Mouse (Mus musculus): ENCODE measurements at regions not wholly inside any gene's neighbourhood (a gene's known extent, or its start where the extent isn't known, plus 50 kb on each side); places are given as distances from the start of the nearest gene placed in this dataset.

DNA sequence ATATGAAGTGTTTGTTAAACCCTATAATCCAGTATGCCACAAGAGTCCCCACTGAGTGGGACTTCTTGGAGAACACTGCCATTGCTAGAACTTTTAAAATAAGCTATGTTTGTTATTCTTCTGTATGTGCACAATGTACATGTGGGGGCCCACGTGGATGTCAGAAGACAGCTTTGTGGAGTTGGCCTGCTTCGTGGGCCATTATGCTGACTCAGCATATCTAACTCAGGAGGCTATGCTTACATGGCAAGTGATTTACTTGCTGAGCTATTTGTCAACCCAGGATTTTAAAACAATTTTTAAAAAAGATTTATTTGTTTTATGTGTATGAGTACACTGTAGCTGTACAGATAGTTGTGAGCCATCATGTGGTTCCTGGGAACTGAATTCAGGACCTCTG, 207.6 kb upstream of the Steap1 start:
- Histone ChIP-seq H3K4me1 (replicated peaks; ENCODE audit: control insufficient read depth, insufficient read depth, low read length) (no peaks in the 10 kb centered on the region), H3K4me3 (ENCODE audit: low read depth, low read length) (no peak overlapping the region), H3K36me3 (ENCODE audit: control insufficient read depth, insufficient read depth, low read length) (no peaks in the 10 kb centered on the region), H3K4me2 (ENCODE audit: low read depth, low read length, severe bottlenecking) (no peak overlapping the region), H3K9me3 (ENCODE audit: control insufficient read depth, low read length) (no peaks in the 10 kb centered on the region), H3K27me3 (ENCODE audit: control insufficient read depth, insufficient read depth, low read length) (no peaks in the 10 kb centered on the region), H3K27ac (ENCODE audit: low read depth, low read length) (no peak overlapping the region), H3K9ac (ENCODE audit: low read length) (no peak overlapping the region)
- 80% methylated on average over 2 of the region's 2 CpGs for WGBS
- no peak for ATAC-seq (replicated peaks; ENCODE audit: low FRiP score)
- no peak for DNase-seq (ENCODE audit: low spot score)

DNA sequence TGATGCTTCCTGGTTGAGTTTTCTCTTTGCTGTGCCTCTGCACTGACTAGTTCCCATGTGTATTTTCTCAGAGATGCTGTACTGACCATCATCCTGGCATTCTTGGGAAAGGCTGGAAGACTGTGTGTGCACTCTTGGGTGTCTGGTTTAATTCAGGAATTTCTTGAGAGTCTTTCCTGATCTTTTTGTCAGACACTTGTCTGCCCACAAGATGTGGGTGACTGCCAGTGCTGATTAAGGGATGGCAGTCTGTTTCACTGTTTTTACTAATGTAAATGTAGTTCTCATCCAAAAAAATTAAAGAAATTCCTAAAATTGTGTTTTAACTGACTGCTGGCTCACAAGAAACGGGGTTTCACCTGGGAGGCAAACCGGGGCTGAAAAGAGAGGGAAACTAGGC, 206.7 kb upstream of the Steap1 start:
- Histone ChIP-seq H3K4me3 (ENCODE audit: low read depth, low read length) (no peak overlapping the region), H3K4me2 (ENCODE audit: low read depth, low read length, severe bottlenecking) (no peak overlapping the region), H3K9ac (ENCODE audit: low read length) (no peak overlapping the region), H3K4me1 (replicated peaks; ENCODE audit: control insufficient read depth, insufficient read depth, low read length) (no peaks in the 10 kb centered on the region), H3K36me3 (ENCODE audit: control insufficient read depth, insufficient read depth, low read length) (no peaks in the 10 kb centered on the region), H3K27me3 (ENCODE audit: control insufficient read depth, insufficient read depth, low read length) (no peaks in the 10 kb centered on the region), H3K27ac (ENCODE audit: low read depth, low read length) (no peak overlapping the region), H3K9me3 (ENCODE audit: control insufficient read depth, low read length) (no peaks in the 10 kb centered on the region)
- no peak for ATAC-seq (replicated peaks; ENCODE audit: low FRiP score)
- no peak for DNase-seq (ENCODE audit: low spot score)
- WGBS = 84% methylated on average over 2 of the region's 2 CpGs

DNA sequence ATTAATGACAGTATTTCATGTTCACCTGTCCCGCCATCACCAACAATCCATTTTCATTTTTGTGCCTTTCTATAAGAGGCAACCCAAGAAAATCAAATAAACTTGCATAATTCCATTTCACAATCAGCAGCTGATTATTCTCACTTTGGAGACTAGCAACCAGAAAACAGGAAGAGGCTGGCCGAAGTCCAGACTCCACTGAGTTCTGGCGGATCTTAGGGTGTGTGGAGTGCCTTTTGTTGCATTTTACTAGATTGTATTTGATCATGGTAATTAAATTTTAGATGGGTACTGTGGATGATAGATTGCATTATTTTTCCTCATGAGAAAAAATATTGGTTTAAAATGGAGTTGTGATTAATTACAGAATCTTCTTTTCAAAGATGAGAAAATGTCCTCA, 176.7 kb upstream of the Steap1 start:
- Histone ChIP-seq H3K9ac (ENCODE audit: low read length) (no peak overlapping the region), H3K27me3 (ENCODE audit: control insufficient read depth, insufficient read depth, low read length) (no peaks in the 10 kb centered on the region), H3K9me3 (ENCODE audit: control insufficient read depth, low read length) (no peaks in the 10 kb centered on the region), H3K4me2 (ENCODE audit: low read depth, low read length, severe bottlenecking) (no peak overlapping the region), H3K4me3 (ENCODE audit: low read depth, low read length) (no peak overlapping the region), H3K36me3 (ENCODE audit: control insufficient read depth, insufficient read depth, low read length) (no peaks in the 10 kb centered on the region), H3K27ac (ENCODE audit: low read depth, low read length) (no peak overlapping the region), H3K4me1 (replicated peaks; ENCODE audit: control insufficient read depth, insufficient read depth, low read length) (no peaks in the 10 kb centered on the region)
- ATAC-seq (replicated peaks; ENCODE audit: low FRiP score) = no peak
- WGBS = 95% methylated on average over 3 of the region's 3 CpGs
- DNase-seq (ENCODE audit: low spot score) = no peak

DNA sequence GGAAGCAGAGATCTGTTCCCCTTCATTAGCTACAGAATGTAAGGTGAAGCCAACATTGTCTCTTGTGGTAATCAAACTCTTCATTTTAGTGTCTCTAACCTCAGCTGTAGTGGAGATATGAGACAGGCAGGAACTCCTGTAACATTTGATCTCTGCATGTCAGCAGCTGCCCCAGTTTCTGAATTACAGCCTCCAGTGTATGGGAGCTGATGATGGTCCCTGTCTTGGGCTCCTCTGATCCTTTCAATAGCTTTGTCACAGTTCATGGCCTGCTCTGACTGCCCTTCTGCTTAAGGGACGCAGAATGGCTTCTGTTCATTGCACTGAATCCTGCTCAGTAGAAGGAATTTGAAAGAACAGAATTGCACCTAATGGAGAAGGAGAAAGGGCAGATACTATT, 167.3 kb upstream of the Steap1 start:
- ATAC-seq (replicated peaks; ENCODE audit: low FRiP score) (no peak), DNase-seq (ENCODE audit: low spot score) (no peak)
- no peak overlapping the region for H3K4me2 ChIP-seq (ENCODE audit: low read depth, low read length, severe bottlenecking)
- no peak overlapping the region for H3K9ac ChIP-seq (ENCODE audit: low read length)
- H3K4me3 ChIP-seq (ENCODE audit: low read depth, low read length) = no peak overlapping the region
- no peaks in the 10 kb centered on the region for H3K36me3 ChIP-seq (ENCODE audit: control insufficient read depth, insufficient read depth, low read length)
- 43% methylated on average over 1 of the region's 1 CpGs for WGBS
- H3K27me3 ChIP-seq (ENCODE audit: control insufficient read depth, insufficient read depth, low read length) = no peaks in the 10 kb centered on the region
- no peaks in the 10 kb centered on the region for H3K4me1 ChIP-seq (replicated peaks; ENCODE audit: control insufficient read depth, insufficient read depth, low read length)
- no peaks in the 10 kb centered on the region for H3K9me3 ChIP-seq (ENCODE audit: control insufficient read depth, low read length)
- no peak overlapping the region for H3K27ac ChIP-seq (ENCODE audit: low read depth, low read length)

DNA sequence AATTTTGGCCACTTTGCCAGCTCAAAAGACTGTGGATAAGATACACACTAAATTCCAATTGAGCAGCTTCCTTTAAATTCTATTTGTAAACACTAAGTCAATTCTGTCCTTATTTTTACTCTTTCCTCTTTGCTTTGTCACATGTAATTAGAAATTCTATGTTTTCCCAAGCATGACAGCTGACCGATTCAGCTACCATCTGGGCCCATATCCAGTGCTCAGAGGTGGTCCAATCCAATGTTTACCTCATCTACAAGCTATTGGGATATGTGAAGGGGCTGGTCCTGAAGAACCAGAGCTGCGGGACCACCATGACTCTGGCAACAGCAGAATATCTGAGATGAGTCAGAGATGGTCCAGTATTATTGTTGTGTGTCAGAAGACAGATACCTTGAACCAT, 140.2 kb upstream of the Steap1 start:
- no peaks in the 10 kb centered on the region for H3K27me3 ChIP-seq (ENCODE audit: control insufficient read depth, insufficient read depth, low read length)
- 86% methylated on average over 2 of the region's 2 CpGs for WGBS
- no peaks in the 10 kb centered on the region for H3K36me3 ChIP-seq (ENCODE audit: control insufficient read depth, insufficient read depth, low read length)
- H3K9ac ChIP-seq (ENCODE audit: low read length) = no peak overlapping the region
- DNase-seq (ENCODE audit: low spot score) (no peak), ATAC-seq (replicated peaks; ENCODE audit: low FRiP score) (no peak)
- no peak overlapping the region for H3K4me3 ChIP-seq (ENCODE audit: low read depth, low read length)
- no peak overlapping the region for H3K27ac ChIP-seq (ENCODE audit: low read depth, low read length)
- H3K4me2 ChIP-seq (ENCODE audit: low read depth, low read length, severe bottlenecking) = no peak overlapping the region
- no peaks in the 10 kb centered on the region for H3K4me1 ChIP-seq (replicated peaks; ENCODE audit: control insufficient read depth, insufficient read depth, low read length)
- no peaks in the 10 kb centered on the region for H3K9me3 ChIP-seq (ENCODE audit: control insufficient read depth, low read length)

DNA sequence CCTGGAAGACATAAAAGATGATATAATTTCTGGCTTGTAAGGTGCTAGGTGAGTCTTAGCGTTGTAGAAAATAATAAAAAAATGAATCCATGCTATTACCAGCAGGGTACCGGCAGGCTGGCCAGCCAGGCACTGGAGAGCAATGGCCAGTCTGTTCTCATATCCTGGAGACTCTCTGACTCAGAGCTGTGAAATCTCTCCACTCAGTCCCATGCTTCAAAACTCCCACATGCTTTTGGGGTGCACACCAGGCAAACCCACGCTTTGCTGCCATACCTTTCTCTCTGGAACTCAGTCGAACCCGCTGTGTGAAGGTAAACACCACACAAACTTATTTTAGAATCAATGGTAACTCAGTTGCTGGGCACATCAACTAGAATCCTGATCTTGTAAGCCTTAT, 124.3 kb upstream of the Steap1 start:
- ATAC-seq (replicated peaks; ENCODE audit: low FRiP score) (no peak), DNase-seq (ENCODE audit: low spot score) (no peak)
- Histone ChIP-seq H3K36me3 (ENCODE audit: control insufficient read depth, insufficient read depth, low read length) (no peaks in the 10 kb centered on the region), H3K4me1 (replicated peaks; ENCODE audit: control insufficient read depth, insufficient read depth, low read length) (no peaks in the 10 kb centered on the region), H3K27ac (ENCODE audit: low read depth, low read length) (no peak overlapping the region), H3K9me3 (ENCODE audit: control insufficient read depth, low read length) (no peaks in the 10 kb centered on the region), H3K4me2 (ENCODE audit: low read depth, low read length, severe bottlenecking) (no peak overlapping the region), H3K27me3 (ENCODE audit: control insufficient read depth, insufficient read depth, low read length) (no peaks in the 10 kb centered on the region), H3K4me3 (ENCODE audit: low read depth, low read length) (no peak overlapping the region), H3K9ac (ENCODE audit: low read length) (no peak overlapping the region)
- 89% methylated on average over 5 of the region's 5 CpGs for WGBS

DNA sequence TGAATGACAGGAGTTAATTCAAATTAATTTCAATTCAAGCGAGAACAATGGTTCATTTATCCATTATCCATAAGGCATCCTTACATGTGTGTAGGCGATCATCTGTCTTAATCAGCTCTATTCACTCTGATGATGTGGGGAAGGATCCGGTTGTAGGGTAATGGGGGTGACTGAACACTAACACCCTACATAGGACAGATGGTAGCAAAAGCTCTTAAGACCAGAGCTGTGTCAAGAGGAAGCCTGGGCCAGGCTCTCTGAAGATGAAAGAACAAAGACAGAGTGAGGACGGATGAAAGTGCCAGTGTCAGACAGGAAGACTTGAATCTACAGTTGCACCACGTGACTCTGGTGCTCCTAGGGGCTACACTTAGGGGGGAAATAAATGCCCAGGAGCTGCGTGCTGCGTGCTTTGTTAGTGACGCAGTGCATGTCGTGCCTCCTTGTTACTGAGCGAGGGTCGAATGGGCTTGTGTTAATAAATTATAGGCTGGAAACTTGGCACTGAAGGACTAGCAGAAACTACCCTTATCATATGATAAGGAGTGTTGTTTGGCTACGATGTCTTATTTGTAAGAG, 107.1 kb upstream of the Steap1 start:
- no peak overlapping the region for H3K4me3 ChIP-seq (ENCODE audit: low read depth, low read length)
- WGBS = 70% methylated on average over 12 of the region's 12 CpGs
- no peaks in the 10 kb centered on the region for H3K9me3 ChIP-seq (ENCODE audit: control insufficient read depth, low read length)
- H3K36me3 ChIP-seq (ENCODE audit: control insufficient read depth, insufficient read depth, low read length) = no peaks in the 10 kb centered on the region
- no peak overlapping the region for H3K27ac ChIP-seq (ENCODE audit: low read depth, low read length)
- no peak overlapping the region for H3K4me2 ChIP-seq (ENCODE audit: low read depth, low read length, severe bottlenecking)
- H3K4me1 ChIP-seq (replicated peaks; ENCODE audit: control insufficient read depth, insufficient read depth, low read length) = no peaks in the 10 kb centered on the region
- H3K9ac ChIP-seq (ENCODE audit: low read length) = no peak overlapping the region
- ATAC-seq (replicated peaks; ENCODE audit: low FRiP score) (0 out of 2 replicates have a peak, but pooled peaks have one; percentile 30), DNase-seq (ENCODE audit: low spot score) (no peak)
- H3K27me3 ChIP-seq (ENCODE audit: control insufficient read depth, insufficient read depth, low read length) = no peaks in the 10 kb centered on the region

DNA sequence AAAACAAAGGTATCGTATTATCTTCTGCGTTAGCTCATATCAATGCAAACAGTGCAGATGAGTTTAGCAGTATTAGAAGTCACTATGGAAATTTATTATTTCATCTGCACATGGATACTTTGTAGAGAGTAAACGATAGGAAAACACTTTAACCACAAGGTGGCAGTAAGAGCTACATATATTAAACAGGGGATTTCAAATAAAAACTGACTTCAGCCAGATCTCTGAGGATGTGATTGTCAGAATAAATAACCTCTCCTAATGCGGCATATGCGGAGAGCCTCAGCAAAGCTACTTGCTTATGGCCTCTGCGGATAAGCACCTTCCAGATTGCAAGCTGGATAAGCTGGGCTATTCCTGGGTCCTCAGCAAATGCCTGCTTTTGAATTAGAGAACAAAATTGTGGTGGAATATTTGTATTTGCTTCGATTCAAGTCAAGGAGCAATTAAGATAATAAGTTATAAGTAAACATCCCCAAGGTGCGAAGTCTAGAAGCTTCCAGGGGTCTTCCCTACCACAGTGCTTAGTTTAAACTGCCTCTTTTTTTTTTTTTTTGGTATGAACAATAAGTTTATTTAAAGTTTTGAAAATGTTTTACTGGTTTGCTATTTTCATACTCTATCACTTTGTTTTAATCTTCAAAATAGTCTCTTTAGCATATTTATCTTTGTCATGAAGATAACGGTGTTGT, 96.8 kb upstream of the Steap1 start:
- H3K4me1 ChIP-seq (replicated peaks; ENCODE audit: control insufficient read depth, insufficient read depth, low read length) = no peaks in the 10 kb centered on the region
- 62% methylated on average over 9 of the region's 9 CpGs for WGBS
- no peak for DNase-seq (ENCODE audit: low spot score)
- H3K27me3 ChIP-seq (ENCODE audit: control insufficient read depth, insufficient read depth, low read length) = no peaks in the 10 kb centered on the region
- H3K27ac ChIP-seq (ENCODE audit: low read depth, low read length) = no peak overlapping the region
- ATAC-seq (replicated peaks; ENCODE audit: low FRiP score) = 0 out of 2 replicates have a peak, but pooled peaks have one; percentile 53
- H3K9ac ChIP-seq (ENCODE audit: low read length) = no peak overlapping the region
- H3K4me2 ChIP-seq (ENCODE audit: low read depth, low read length, severe bottlenecking) = no peak overlapping the region
- H3K36me3 ChIP-seq (ENCODE audit: control insufficient read depth, insufficient read depth, low read length) = no peaks in the 10 kb centered on the region
- H3K4me3 ChIP-seq (ENCODE audit: low read depth, low read length) = no peak overlapping the region
- no peaks in the 10 kb centered on the region for H3K9me3 ChIP-seq (ENCODE audit: control insufficient read depth, low read length)

DNA sequence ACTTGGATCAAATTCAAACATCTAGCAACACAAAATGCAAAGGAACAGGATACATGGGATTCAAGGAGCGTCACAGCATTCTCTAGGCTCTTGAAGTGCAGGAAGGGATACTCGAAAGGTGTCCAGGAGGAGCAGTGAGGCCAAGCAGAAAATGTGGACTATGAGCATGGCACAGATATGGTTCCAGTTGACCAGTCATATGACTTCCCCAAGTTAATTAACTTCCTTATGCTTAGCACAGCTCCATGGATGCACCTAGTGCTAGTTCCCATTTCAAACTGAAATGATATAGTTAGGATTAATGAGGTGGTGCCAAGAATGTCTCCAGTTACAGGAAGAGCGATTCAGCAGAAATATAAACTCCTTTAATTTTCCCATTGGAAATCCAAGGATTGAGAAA, 95.2 kb upstream of the Steap1 start:
- H3K9ac ChIP-seq (ENCODE audit: low read length) = no peak overlapping the region
- 90% methylated on average over 3 of the region's 3 CpGs for WGBS
- H3K4me2 ChIP-seq (ENCODE audit: low read depth, low read length, severe bottlenecking) = no peak overlapping the region
- H3K4me1 ChIP-seq (replicated peaks; ENCODE audit: control insufficient read depth, insufficient read depth, low read length) = no peaks in the 10 kb centered on the region
- DNase-seq (ENCODE audit: low spot score) = no peak
- no peak overlapping the region for H3K4me3 ChIP-seq (ENCODE audit: low read depth, low read length)
- no peaks in the 10 kb centered on the region for H3K9me3 ChIP-seq (ENCODE audit: control insufficient read depth, low read length)
- H3K27me3 ChIP-seq (ENCODE audit: control insufficient read depth, insufficient read depth, low read length) = no peaks in the 10 kb centered on the region
- H3K36me3 ChIP-seq (ENCODE audit: control insufficient read depth, insufficient read depth, low read length) = no peaks in the 10 kb centered on the region
- H3K27ac ChIP-seq (ENCODE audit: low read depth, low read length) = no peak overlapping the region
- no peak for ATAC-seq (replicated peaks; ENCODE audit: low FRiP score)
